Mouse (Mus musculus) cerebral cortex, adult 2 months (tissue): ENCODE measurements around the gene Slc44a5.

ENCODE experiments used
- WGBS: fragments of 180-500 bp; shearing (Covaris S2); methylation state at CpG from one replicate; pipeline ENCODE4 v1.1.7; 2018; 5-methylcytosine and 5-hydroxymethylcytosine counted together

Gene Slc44a5

GRCm38 (mm10) chr3:153968549-153968948 is 4.7 kb upstream of the Slc44a5 start:
- 43% methylated on average over 4 of the region's 4 CpGs for WGBS

DNA sequence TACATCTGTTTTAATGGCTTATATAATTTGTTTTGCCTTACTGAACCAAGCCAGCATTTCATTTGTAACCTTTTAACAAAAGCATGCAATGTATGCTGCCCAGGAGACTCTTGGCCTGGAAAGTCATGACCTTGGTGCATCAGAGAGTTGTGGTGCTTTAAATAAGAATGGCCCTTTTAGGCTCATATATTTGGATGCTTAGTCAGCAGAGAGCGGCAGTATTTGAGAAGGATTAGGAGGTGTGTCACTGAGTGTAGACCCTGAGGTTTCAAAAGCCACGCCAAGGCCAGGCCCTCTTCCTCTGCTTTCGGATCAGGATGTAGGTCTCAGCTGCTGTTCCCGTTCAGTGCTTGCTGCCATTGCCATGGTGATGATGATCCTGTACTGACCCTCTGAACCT is 3.8 kb upstream of the Slc44a5 start:
- 96% methylated on average over 4 of the region's 4 CpGs for WGBS

GRCm38 (mm10) chr3:153973949-153974760 is 919 bp downstream of the Slc44a5 start:
- 5% methylated on average over 21 of the region's 21 CpGs for WGBS

- 26% methylated on average over 6 of the region's 6 CpGs for WGBS
Observed at GRCm38 (mm10) chr3:153975060-153975459, 1.8 kb downstream of the Slc44a5 start.

DNA sequence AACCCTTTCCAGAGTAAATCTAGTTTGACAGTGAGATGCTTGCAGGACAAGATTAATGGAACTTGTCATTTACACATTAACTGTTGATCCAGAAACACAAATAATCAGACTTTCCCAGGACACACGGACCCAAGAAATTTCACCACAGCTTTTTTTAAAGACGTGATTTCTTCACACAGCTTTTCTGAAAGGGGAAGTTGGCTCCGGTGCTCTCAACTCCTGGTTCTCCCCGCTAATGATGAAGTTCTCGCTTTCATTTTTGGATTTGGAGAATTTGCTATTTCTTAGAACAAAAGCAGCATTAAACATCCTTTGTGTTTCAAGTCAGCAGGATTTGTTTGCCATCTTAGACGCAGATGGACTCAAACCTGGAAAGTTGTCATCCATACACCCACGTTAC is 2.6 kb downstream of the Slc44a5 start:
- WGBS = 79% methylated on average over 7 of the region's 7 CpGs

DNA sequence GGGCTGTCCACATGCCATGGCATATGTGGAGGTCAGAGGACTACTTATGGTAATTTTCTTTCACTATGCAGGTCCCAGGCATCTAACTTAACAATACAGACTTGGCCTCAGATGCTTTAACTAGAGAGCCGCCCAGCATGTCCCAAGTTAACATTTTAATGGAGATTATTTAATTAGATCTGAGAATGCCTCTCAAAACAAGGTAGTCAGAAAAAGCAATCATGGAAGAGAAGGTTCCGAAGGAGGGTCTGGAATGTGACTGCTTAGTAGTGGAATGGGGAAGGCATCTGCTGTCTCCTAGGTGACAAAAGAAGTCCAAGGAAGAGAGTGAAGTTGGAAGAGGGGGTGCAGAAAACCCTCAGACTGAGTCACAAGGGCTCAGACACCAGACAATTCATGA is 7.4 kb downstream of the Slc44a5 start:
- 76% methylated on average over 2 of the region's 2 CpGs for WGBS

GRCm38 (mm10) chr3:153984428-153985340 is 11.4 kb downstream of the Slc44a5 start:
- WGBS = 65% methylated on average over 10 of the region's 10 CpGs

- 97% methylated on average over 5 of the region's 5 CpGs for WGBS
Observed at GRCm38 (mm10) chr3:153999797-154000528, 26.7 kb downstream of the Slc44a5 start.

DNA sequence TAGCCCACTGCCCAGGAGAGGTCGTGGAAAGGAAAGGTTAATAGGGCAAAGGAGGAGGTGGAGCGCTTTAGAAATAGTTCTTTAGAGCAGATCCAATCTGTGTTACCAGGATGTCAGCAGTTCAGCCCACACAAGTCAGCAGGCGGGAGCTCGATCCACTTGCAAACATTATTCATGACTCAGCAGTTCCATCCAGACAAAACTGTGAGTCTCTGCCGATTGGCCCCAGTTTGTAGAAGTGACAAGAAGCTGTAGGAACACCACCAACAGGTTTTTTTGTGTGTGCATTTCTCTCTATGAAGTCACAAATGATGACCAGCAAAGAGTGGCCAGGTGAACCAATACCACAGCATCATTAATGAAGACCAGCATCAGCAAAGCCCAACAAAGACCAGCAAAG is 28.1 kb downstream of the Slc44a5 start:
- 73% methylated on average over 5 of the region's 5 CpGs for WGBS

GRCm38 (mm10) chr3:154046876-154047275 is 73.6 kb downstream of the Slc44a5 start:
- WGBS = 85% methylated on average over 4 of the region's 4 CpGs

DNA sequence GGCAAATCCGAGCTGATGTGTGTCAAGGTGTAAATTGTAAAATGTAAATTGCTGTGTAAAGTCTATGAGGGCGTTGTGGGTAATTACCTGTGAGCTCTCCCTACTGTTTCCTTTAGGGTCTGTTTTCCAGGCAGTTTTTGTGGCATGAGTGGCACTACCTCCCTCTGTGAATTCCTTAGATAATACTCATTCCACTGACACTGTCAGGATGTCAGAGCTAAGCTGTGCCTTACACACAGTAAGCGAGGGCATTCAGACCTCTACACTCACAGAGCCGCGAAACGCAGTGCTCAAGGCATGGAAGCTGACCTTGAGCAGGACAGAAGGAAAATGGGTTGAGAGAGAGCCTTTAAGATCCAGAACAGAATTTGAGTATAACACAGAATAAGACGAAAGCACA is 80.1 kb downstream of the Slc44a5 start:
- 91% methylated on average over 7 of the region's 7 CpGs for WGBS

- WGBS = 80% methylated on average over 2 of the region's 2 CpGs
Observed at GRCm38 (mm10) chr3:154057464-154057863, 84.2 kb downstream of the Slc44a5 start.

DNA sequence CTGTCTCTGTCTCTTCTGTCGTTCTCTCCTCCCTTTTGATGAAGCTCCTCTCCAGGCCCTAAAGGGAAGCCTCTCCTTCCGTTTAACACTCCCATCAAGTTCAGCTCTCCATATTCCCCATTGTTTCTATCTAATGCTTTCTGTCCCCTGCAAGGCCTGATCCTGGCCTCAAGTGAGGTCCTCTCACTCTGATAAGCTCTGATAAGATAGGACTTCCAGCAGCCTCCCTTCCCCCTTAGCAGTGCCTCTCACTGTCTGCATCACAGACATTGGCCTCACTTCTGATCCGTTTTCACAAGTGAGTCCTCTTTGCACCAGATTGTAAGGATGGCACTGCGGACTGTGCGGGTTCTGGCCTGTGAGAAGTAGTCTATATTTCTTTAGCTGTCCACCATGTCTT is 85.0 kb downstream of the Slc44a5 start:
- WGBS = 94% methylated on average over 5 of the region's 5 CpGs

GRCm38 (mm10) chr3:154075749-154076148 is 102.5 kb downstream of the Slc44a5 start:
- 84% methylated on average over 10 of the region's 10 CpGs for WGBS

DNA sequence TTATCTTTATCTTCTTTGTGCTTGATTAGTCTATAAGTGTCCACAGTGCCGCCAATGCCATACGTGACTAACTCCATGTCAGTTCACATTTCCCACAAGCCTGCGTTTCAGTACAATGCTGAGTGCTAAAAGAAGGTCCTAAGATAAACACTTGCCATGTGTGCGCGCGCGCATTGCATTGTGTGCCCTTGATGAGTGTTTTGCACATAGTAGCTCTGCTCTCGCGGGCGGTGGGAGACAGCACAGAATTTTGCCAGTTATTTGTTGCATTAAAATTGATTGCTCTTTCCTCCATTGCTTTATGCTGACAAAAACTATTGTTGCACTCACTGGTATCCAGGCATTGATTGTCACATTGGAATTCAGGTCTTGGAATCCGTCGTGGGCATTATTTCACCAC is 108.5 kb downstream of the Slc44a5 start:
- WGBS = 75% methylated on average over 12 of the region's 12 CpGs

- 65% methylated on average over 9 of the region's 9 CpGs for WGBS
Observed at GRCm38 (mm10) chr3:154082241-154082640, 109.0 kb downstream of the Slc44a5 start.

GRCm38 (mm10) chr3:154082961-154083360 is 109.7 kb downstream of the Slc44a5 start:
- WGBS = 82% methylated on average over 7 of the region's 7 CpGs

GRCm38 (mm10) chr3:154089996-154090395 is 116.8 kb downstream of the Slc44a5 start:
- WGBS = 85% methylated on average over 5 of the region's 5 CpGs

- WGBS = 81% methylated on average over 15 of the region's 15 CpGs
Observed at GRCm38 (mm10) chr3:154091468-154092338, 118.5 kb downstream of the Slc44a5 start.

DNA sequence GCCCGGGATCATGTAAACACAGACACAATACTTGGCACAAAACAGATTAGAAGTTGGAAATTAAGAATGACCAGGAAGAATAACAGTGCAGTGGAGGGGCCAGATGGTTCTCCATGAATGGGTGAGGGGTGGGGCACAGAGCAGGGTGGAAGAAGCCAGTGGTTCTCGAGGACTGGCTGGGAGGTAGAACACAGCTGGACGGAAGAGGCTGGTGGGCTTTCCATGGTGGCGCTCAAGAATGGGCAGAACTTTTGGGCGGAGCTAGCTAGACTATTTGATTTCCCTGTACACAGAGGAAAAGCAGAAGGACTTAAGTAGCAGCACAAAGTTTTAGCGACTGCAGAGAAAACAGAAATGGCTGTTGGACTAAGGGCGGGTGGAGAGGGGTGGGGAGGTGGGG is 119.2 kb downstream of the Slc44a5 start:
- WGBS = 47% methylated on average over 7 of the region's 7 CpGs

GRCm38 (mm10) chr3:154093745-154094322 is 120.6 kb downstream of the Slc44a5 start:
- 86% methylated on average over 8 of the region's 8 CpGs for WGBS
